Mouse (Mus musculus) intestine, embryonic 16.5 days (tissue): ENCODE measurements at regions not wholly inside any gene's neighbourhood (a gene's known extent, or its start where the extent isn't known, plus 50 kb on each side); places are given as distances from the start of the nearest gene placed in this dataset.

Source experiments
- ATAC-seq: fragments of 200-750 bp; cut with Nextera tagmentation; 2 replicates; pipeline ENCODE4 v1.8.0; 2017; ENCODE audit warnings: moderate TSS enrichment, moderate library complexity
- H3K27ac ChIP-seq: fragments of 300-500 bp; sonication (generic); 2 replicates; pipeline ENCODE4 v1.5.1; 2014; ENCODE audit warnings: mild to moderate bottlenecking, low read length
- H3K27me3 ChIP-seq: fragments of 300-500 bp; sonication (generic); replicated peaks from 2 replicates; pipeline ENCODE4 v1.6.1; 2014; ENCODE audit warnings: low read length, control low read depth, mixed read lengths; ENCODE audit not compliant: control insufficient read depth, insufficient read depth
- H3K36me3 ChIP-seq: fragments of 300-500 bp; sonication (generic); 2 replicates; pipeline ENCODE4 v1.6.1; 2014; ENCODE audit warnings: low read length, control low read depth; ENCODE audit not compliant: control insufficient read depth, insufficient read depth
- H3K4me1 ChIP-seq: fragments of 300-500 bp; sonication (generic); 2 replicates; pipeline ENCODE4 v1.6.1; 2014; ENCODE audit warnings: low read length, control low read depth, mixed read lengths; ENCODE audit not compliant: control insufficient read depth, insufficient read depth
- H3K4me2 ChIP-seq: fragments of 300-500 bp; sonication (generic); 2 replicates; pipeline ENCODE4 v1.6.1; 2014; ENCODE audit warnings: low read depth, low read length, control low read depth
- H3K4me3 ChIP-seq: fragments of 300-500 bp; sonication (generic); 2 replicates; pipeline ENCODE4 v1.5.1; 2014; ENCODE audit warnings: mild to moderate bottlenecking, low read length
- H3K9ac ChIP-seq: fragments of 300-500 bp; sonication (generic); 2 replicates; pipeline ENCODE4 v1.6.1; 2014; ENCODE audit warnings: low read depth, low read length
- H3K9me3 ChIP-seq: fragments of 300-500 bp; sonication (generic); 2 replicates; pipeline ENCODE4 v1.6.1; 2016; ENCODE audit warnings: low read length, control low read depth; ENCODE audit not compliant: control insufficient read depth
- WGBS: fragments of 180-500 bp; shearing (Covaris S2); extraction: QIAGEN DNeasy Blood & Tissue Kit; methylation state at CpG from one replicate; pipeline ENCODE4 v1.1.7; 2014; 5-methylcytosine and 5-hydroxymethylcytosine counted together

DNA sequence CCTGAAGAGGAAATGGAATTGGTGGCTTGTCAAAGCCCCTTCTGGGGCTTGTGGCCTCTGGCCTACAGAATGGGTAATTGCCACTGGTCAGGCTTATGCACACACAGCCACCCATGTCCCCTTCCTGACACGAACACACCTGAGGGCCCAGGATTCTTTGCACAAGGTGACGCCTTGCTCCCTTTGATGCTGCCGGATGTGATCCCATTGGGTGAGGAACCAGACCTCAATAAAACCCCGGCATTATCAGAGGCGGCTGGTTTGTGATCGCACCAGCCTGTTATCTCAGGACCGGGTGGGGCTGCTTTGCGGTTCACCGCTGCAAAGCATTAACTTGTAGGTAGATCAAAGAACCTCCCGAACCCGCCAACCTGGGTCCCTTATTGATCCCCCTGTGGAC is 270.5 kb downstream of the Sox9 start:
- no peaks in the 10 kb centered on the region for H3K9me3 ChIP-seq
- ATAC-seq: peak; percentile 86
- no peak overlapping the region for H3K4me2 ChIP-seq
- H3K27me3 ChIP-seq: no peaks in the 10 kb centered on the region
- H3K4me1 ChIP-seq: peaks cover 37% of the 10 kb centered on the region
- no peak overlapping the region for H3K9ac ChIP-seq
- H3K27ac ChIP-seq: peak overlapping the region; percentile 5; the same call in 1 of the 2 replicates
- no peaks in the 10 kb centered on the region for H3K36me3 ChIP-seq
- no peak overlapping the region; the same call in 1 of the 2 replicates for H3K4me3 ChIP-seq
- WGBS: 64% methylated on average over 11 of the region's 11 CpGs

GRCm38 (mm10) chr11:113056042-113056632 is 274.1 kb downstream of the Sox9 start:
- no peak overlapping the region for H3K9ac ChIP-seq
- H3K36me3 ChIP-seq: no peaks in the 10 kb centered on the region
- ATAC-seq: peak; percentile 21; the same call in 1 of the 2 replicates
- no peak overlapping the region for H3K4me2 ChIP-seq
- 65% methylated on average over 12 of the region's 12 CpGs for WGBS
- H3K4me3 ChIP-seq: no peak overlapping the region
- peak overlapping the region; percentile 5; the same call in 1 of the 2 replicates for H3K27ac ChIP-seq
- peaks cover 51% of the 10 kb centered on the region for H3K4me1 ChIP-seq
- no peaks in the 10 kb centered on the region for H3K9me3 ChIP-seq
- no peaks in the 10 kb centered on the region for H3K27me3 ChIP-seq

DNA sequence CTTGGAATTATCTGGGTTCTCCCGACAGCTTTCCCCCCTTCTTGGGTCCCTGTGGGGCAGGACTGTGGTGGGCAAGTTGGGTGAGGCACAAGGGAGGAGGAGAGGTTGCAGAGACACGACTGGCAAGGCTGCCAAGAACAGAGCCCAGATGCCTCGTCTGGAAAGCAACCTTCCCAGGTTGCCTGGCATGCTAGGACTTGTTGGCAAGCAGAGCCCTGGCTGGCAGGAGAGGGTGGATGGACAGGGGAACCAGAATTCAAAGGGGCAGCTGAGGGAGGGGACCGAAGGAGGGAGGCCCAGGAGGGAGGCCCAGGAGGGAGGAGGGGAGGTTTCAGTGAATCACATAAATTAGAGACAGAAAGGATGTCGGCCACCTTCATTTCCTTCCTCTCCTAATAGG is 274.8 kb downstream of the Sox9 start:
- WGBS: 16% methylated on average over 5 of the region's 5 CpGs
- H3K9ac ChIP-seq: peak overlapping the region; percentile 4; the same call in 1 of the 2 replicates
- H3K9me3 ChIP-seq: no peaks in the 10 kb centered on the region
- no peak overlapping the region for H3K4me3 ChIP-seq
- H3K27ac ChIP-seq: 0 out of 2 replicates have a peak overlapping the region, but pooled peaks have one; percentile 5
- peaks cover 53% of the 10 kb centered on the region for H3K4me1 ChIP-seq
- no peaks in the 10 kb centered on the region for H3K36me3 ChIP-seq
- ATAC-seq: no peak
- H3K4me2 ChIP-seq: no peak overlapping the region
- no peaks in the 10 kb centered on the region for H3K27me3 ChIP-seq

- Histone ChIP-seq H3K4me3 (no peak overlapping the region), H3K4me2 (no peak overlapping the region), H3K36me3 (no peaks in the 10 kb centered on the region), H3K4me1 (peaks cover 8% of the 10 kb centered on the region), H3K27me3 (no peaks in the 10 kb centered on the region), H3K9ac (no peak overlapping the region), H3K9me3 (no peaks in the 10 kb centered on the region), H3K27ac (no peak overlapping the region)
- WGBS: 83% methylated on average over 4 of the region's 4 CpGs
- no peak for ATAC-seq
These were observed 288.3 kb downstream of the Sox9 start for GRCm38 (mm10) chr11:113070365-113070764.

DNA sequence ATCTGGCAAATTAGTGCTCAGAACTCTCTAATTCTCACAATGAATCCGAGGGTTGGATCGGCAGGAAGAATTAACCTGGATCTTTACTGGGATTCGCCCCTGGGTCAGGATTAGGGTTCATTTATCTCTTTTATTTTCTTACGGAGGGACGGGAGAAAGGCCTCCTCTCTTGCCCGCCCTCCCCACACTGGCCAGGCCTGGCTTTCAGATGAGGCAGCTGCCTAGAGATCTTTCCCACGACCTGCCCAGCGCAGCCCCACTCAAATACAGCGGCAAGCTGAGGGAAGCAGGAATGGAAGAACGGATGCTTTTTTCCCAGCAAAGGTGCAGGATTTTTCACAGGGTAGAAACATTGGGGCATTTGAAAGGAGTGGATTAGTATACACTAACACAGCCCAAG is 289.9 kb downstream of the Sox9 start:
- no peaks in the 10 kb centered on the region for H3K9me3 ChIP-seq
- H3K4me2 ChIP-seq: no peak overlapping the region
- no peak overlapping the region for H3K27ac ChIP-seq
- H3K9ac ChIP-seq: no peak overlapping the region
- ATAC-seq: no peak
- WGBS: 37% methylated on average over 10 of the region's 10 CpGs
- H3K36me3 ChIP-seq: no peaks in the 10 kb centered on the region
- H3K4me1 ChIP-seq: peaks cover 5% of the 10 kb centered on the region
- no peak overlapping the region for H3K4me3 ChIP-seq
- H3K27me3 ChIP-seq: no peaks in the 10 kb centered on the region

- WGBS: 85% methylated on average over 9 of the region's 9 CpGs
- H3K27ac ChIP-seq: no peak overlapping the region
- no peak for ATAC-seq
- H3K4me2 ChIP-seq: no peak overlapping the region
- H3K9me3 ChIP-seq: no peaks in the 10 kb centered on the region
- no peaks in the 10 kb centered on the region for H3K36me3 ChIP-seq
- peaks cover 5% of the 10 kb centered on the region for H3K4me1 ChIP-seq
- no peaks in the 10 kb centered on the region for H3K27me3 ChIP-seq
- no peak overlapping the region for H3K9ac ChIP-seq
- H3K4me3 ChIP-seq: no peak overlapping the region
These were observed 292.3 kb downstream of the Sox9 start for GRCm38 (mm10) chr11:113074328-113074727.

DNA sequence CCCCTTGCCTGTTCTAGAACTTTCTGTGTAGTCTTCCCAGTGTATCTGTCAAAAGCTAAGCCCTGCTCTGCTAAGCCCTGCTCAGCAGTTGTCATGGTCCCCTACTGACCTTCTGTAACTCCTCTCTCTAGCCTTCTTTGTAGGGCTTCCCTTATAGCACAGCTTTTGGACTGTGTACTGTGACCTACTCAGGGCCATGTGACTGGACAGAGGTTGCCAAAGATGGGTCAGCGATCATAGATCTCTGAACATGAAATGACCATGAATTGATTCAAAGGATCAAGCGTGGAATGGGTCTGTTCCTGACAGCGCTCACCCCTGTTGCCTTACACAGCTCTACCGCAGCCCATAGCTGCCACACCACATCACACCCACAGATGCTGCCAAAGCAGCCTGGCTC is 294.3 kb downstream of the Sox9 start:
- Histone ChIP-seq H3K9me3 (no peaks in the 10 kb centered on the region), H3K27me3 (no peaks in the 10 kb centered on the region), H3K4me1 (peaks cover 5% of the 10 kb centered on the region), H3K27ac (no peak overlapping the region), H3K4me2 (no peak overlapping the region), H3K36me3 (no peaks in the 10 kb centered on the region), H3K4me3 (no peak overlapping the region), H3K9ac (no peak overlapping the region)
- no peak for ATAC-seq
- WGBS: 94% methylated on average over 4 of the region's 4 CpGs

DNA sequence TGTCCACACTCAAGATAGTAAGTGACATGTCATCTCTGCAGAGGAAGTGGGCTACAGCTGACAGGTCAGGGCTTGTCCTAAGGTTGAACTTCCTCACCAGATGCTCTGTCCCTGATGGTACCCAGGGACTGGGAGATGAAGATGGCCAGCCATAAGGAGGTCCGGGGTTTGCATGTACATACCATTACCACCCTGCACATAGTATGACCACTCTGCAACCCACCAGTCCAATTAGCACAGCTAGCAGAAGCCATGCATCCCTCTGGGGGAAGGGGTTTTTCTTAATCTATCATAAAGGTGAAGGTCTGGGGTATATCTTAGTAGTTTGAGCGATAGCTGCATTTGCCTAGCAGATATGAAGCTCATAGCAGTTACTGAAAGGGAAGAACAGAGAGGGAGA is 298.3 kb downstream of the Sox9 start:
- ATAC-seq: no peak
- Histone ChIP-seq H3K4me2 (no peak overlapping the region), H3K4me1 (peaks cover 11% of the 10 kb centered on the region), H3K27ac (no peak overlapping the region), H3K9ac (no peak overlapping the region), H3K27me3 (no peaks in the 10 kb centered on the region), H3K36me3 (no peaks in the 10 kb centered on the region), H3K9me3 (no peaks in the 10 kb centered on the region), H3K4me3 (no peak overlapping the region)
- 89% methylated on average over 2 of the region's 2 CpGs for WGBS

DNA sequence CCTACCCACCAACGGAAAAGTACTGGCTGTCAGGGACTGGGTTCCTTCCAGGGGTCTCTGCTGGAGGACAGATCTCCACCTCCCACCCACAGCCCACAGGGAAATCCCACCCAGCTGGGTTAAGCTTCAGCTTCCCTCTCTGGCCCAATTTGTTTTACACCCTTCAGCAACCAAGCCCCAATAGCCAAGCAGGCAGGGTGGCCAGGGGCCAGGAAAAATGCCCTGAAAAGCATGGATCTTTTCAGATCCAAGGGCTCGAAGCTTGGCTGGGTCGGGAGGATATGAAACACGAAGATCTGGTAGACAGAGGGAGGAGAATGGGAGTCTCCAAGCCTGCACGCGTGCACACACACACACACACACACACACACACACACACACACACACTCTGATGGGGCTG is 302.4 kb downstream of the Sox9 start:
- no peaks in the 10 kb centered on the region for H3K9me3 ChIP-seq
- no peak overlapping the region for H3K4me3 ChIP-seq
- no peaks in the 10 kb centered on the region for H3K36me3 ChIP-seq
- no peak overlapping the region for H3K4me2 ChIP-seq
- peak overlapping the region; percentile 41; the same call in 1 of the 2 replicates for H3K27ac ChIP-seq
- no peak; the same call in 1 of the 2 replicates for ATAC-seq
- no peaks in the 10 kb centered on the region for H3K27me3 ChIP-seq
- H3K9ac ChIP-seq: no peak overlapping the region
- peaks cover 22% of the 10 kb centered on the region for H3K4me1 ChIP-seq
- 72% methylated on average over 6 of the region's 6 CpGs for WGBS

GRCm38 (mm10) chr11:113085556-113085955 is 303.5 kb downstream of the Sox9 start:
- ATAC-seq: peak; percentile 15
- 26% methylated on average over 9 of the region's 9 CpGs for WGBS

More at GRCm38 (mm10) chr11:113085556-113085955, 303.5 kb downstream of the Sox9 start:
- Histone ChIP-seq H3K9ac (peak overlapping the region; percentile 41), H3K27me3 (no peaks in the 10 kb centered on the region), H3K9me3 (no peaks in the 10 kb centered on the region), H3K4me3 (no peak overlapping the region), H3K27ac (no peak overlapping the region), H3K4me1 (peaks cover 27% of the 10 kb centered on the region), H3K36me3 (no peaks in the 10 kb centered on the region), H3K4me2 (peak overlapping the region; percentile 22)
